Mouse (Mus musculus): ENCODE measurements around the gene Sipa1l1. TPM values are rescaled to one million over a fixed set of nuclear protein-coding genes. Genes with fewer than 3 reads are reported as not detected.

The Sipa1l1 gene
- total RNA-seq, 2 experiments from 2014 or later, result 6.6 to 7.3 TPM

DNA sequence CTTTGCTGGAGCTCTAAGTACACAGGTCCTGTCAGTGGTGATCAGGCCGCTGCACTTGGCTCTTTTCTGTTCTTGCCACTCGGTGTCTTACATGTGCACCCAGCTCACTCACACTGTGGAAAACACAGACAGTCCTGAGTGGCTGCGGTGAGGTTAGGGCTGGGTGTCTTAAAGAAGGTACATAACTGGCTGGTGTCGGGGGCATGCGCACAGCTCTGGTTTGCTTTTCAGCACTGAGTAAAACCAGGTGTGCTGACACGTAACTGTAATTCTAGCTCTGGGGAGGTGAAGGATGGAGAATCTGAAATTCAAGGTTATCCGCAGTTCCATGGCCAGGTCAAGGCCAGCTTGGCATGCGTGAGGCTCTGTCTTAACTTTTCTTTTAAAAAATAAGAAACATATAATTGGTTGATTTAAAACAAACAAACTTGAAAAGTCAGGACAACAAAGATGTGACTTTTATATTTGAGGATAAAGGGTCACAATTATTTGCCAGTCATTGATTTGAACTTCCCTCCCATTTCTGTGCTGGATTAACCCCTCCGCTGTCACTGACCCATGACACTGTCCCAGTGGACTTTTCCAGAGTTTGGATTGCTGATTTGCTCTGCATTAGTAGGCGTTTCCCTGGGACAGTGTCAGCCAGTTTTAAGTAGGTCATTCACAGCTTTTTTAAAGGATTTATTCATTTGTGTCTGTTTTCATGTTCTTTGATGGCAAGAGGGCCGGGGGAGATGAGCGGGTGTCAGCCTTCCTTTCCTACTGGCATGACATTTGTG is 163.9 kb downstream of the Sipa1l1 start:
- DNase-seq (ENCODE audit: low spot score), result no peak

GRCm38 (mm10) chr12:82333999-82334398 is 164.9 kb downstream of the Sipa1l1 start:
- DNase-seq (ENCODE audit: low spot score), result no peak

DNA sequence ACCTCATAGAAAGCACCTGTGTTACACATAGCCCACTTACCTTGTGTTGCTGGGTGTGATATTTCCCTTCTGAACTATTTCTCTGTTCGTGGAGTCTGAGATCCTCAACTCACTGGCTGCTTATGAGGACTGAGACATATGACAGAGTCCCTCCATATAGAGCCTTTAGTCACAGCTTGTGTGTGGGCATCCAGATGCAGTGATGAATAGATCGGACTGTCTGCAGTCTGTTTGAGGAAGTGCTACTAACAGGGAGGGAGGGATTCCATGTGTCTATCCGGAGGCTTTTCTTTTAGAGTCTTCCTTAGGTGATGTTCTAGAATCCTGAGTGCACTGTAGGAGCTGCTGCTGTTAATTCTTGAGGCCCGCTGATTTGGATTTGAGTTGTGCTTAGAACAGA is 165.4 kb downstream of the Sipa1l1 start:
- no peak for DNase-seq (ENCODE audit: low spot score)

DNA sequence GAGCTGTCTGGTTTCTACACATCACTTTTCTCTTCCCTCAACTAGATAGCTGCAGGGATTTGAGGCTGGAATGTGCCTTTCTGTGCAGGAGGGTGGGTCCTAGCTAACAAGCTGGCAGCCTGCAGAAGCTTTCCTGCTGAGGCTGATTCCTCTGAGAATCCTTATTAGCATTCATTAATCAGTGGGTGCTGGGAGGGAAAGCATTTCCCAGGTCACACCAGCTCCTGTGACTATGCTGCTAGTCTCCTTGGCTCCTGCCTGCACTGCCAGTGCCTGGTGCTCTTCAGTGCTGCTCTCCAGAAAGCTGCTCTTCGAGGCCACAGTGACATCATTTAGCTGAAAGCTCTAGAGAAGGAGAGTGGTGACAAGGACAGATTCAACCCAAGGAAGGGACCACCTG is 166.0 kb downstream of the Sipa1l1 start:
- DNase-seq (ENCODE audit: low spot score), result no peak

DNA sequence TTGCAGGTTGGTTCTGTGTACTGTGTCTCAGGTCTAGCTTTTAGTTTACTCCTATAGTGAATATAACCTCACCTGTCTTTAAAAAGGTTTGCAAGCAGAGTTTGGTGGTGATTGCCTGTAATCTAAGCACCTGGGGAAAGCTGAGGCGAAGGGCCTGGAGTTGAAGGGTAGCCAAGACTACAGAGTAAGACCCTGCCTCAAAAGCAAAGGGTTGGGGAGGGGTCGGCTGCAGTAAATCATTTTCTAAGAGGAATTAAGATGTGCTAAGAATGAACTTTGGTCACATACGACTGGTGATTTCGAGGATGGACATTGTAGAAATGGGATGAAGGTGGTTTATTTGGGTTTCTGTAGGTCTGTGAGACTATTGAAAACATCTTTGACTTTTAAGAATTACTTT is 169.4 kb downstream of the Sipa1l1 start:
- DNase-seq (ENCODE audit: low spot score), result no peak

- no peak for DNase-seq (ENCODE audit: low spot score)
Observed at GRCm38 (mm10) chr12:82339221-82339861, 170.2 kb downstream of the Sipa1l1 start.

DNA sequence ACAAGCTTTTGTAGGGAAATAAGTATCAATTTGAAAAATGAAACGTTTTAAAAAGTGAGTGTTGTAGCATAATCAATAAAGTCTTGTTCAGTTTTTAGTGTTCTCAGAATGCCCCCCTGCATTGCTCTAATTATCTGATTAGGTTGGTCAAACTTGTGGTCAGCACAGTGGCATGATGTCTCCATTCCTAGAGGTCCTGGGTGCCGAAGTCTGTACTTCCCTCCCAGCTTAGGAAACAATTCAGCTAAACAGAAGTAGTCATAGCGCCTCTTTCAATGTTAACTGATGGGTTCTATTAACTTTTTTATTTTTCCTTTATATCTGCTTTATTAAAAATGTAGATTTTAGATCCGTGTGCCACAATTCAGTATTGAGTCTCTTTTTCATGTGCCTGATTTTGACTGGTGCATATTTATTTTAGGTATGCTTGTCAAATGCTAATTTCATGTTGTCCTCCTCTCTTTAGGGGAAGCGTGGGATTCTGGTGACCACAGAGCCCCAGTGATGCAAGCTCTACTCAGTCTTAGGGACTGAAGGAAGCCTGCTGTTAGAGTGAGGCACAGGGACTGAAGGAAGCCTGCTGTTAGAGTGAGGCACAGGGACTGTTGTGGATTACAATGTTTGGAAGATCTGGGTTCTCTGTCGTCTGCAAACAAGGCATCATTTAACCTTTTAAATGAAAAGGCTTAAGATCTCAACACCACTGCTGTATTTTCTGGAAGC is 171.2 kb downstream of the Sipa1l1 start:
- no peak for DNase-seq (ENCODE audit: low spot score)

DNA sequence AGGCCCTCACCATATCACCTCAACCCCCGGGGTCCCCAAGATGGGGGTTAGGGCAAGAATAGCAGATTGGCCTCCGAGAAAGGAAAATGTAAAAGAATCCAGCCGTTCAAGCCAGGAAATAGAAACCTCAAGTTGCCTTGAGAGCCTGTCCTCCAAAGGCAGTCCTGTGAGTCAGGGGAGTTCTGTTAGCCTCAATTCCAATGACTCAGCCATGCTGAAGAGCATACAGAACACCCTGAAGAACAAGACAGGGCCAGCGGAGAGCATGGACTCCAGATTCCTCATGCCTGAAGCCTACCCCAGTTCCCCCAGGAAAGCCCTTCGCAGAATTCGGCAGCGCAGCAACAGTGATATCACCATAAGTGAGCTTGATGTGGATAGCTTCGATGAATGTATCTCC is 172.1 kb downstream of the Sipa1l1 start:
- no peak for DNase-seq (ENCODE audit: low spot score)

- no peak for DNase-seq (ENCODE audit: low spot score)
Observed at GRCm38 (mm10) chr12:82341696-82342095, 172.6 kb downstream of the Sipa1l1 start.

DNA sequence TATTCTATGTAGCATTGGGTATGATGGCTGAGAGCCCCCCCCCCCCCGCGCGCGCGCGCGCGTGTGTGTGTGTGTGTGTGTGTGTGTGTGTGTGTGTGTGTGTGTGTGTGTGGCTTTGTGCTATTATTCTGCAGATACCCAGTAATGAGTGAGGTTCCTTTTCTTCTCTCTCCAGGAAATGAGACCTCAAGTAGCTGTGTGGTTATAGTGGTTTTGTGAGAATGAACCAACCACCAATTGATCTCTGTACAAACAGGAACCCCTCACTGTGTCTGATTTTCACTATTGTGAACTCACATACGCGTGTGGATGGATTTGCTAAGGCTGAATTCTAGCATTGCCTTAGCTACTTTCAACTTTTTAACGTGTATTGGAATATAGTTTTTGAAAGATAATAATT is 181.0 kb downstream of the Sipa1l1 start:
- no peak for DNase-seq (ENCODE audit: low spot score)

- no peak for DNase-seq (ENCODE audit: low spot score)
Observed at GRCm38 (mm10) chr12:82350891-82351290, 181.8 kb downstream of the Sipa1l1 start.

GRCm38 (mm10) chr12:82353660-82354059 is 184.5 kb downstream of the Sipa1l1 start:
- DNase-seq (ENCODE audit: low spot score), result no peak

DNA sequence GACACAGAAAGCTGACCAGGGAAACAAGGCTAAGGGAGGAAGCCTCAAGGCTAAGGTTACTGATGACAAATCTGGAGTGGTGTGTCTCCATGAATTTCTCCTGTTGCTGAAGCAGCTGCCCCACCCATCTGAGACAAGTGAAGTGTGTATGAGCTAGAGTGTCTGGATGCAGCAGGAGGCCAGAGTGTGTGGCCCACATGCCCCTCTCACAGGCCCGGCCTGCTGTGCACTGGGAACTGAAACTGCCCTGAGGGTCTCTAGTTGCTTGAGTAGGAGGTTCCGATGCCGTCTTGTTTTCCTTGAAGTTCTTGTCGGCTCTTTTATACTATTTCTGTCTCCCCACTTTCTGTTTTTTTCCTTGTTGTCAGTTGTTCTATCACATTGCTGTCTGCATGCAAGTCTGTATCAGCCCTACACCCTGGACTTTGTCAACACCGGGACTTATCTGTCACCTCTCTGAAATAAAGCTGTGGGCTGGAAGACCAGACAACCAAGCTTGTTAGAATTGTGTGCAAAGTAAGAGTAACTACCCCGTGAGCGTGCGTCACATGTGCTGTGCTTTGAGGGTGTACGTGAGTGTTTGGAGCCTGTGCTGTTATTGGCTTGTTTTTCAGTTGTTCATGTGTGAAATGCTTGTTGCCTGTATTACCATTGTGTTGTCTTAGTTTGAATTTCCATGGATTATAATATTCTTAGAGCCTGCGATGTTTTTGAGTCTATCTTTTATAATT is 186.5 kb downstream of the Sipa1l1 start:
- DNase-seq (ENCODE audit: low spot score), result no peak

DNA sequence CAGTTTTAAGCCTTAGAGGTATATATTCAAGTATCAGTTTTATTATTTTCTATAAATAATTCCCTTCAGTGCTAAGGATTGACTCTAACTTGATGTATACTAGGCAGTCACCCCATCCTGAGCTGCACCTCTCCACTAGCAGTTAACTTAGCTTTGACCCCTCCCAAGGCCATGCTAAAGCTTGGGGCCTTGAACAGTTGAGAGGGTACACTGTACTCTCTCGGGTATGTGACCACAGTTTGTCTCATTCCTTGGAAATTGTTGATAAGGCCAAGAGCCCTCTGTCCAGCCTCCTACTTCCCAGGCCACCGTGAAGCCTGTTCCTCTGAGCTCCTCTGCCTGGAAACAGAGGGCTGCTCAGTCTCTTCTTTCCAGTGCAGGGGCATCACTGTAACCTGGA is 187.4 kb downstream of the Sipa1l1 start:
- DNase-seq (ENCODE audit: low spot score), result no peak

DNA sequence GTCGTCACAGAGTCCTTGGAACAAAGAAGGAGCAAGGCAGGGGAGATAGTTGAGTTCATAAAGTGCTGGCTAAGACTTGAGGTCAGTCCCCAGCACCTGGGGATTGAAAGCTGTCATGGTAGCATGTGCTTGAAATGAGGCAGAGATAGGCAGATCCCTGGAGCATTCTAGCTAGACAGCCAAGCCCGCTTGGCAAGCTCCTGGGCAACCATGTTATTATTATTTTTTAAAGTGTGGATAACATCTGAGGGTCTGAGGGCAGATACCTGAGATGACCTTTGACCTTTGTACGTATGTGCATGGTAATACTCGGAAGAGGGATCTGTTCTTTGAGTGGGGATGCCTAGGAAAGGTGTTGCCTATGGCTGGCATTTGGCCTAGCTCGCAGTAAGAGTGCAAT is 188.3 kb downstream of the Sipa1l1 start:
- no peak for DNase-seq (ENCODE audit: low spot score)

DNA sequence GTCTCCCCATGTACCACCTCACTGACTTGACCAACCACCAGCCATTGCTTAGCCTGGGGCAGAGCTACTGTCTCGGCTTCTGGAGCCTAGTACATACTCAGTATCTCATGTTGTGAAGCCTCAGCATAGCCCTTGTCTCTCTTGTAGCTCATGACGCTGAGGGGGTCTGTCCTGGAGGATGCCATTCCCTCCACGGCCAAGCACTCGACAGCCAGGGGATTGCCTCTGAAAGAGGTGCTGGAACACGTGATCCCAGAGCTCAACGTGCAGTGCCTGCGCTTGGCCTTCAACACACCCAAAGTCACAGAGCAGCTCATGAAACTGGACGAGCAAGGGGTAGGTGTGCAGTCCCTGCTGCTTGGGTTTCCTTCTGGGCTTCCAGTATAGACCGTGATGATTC is 193.7 kb downstream of the Sipa1l1 start:
- DNase-seq (ENCODE audit: low spot score), result no peak

DNA sequence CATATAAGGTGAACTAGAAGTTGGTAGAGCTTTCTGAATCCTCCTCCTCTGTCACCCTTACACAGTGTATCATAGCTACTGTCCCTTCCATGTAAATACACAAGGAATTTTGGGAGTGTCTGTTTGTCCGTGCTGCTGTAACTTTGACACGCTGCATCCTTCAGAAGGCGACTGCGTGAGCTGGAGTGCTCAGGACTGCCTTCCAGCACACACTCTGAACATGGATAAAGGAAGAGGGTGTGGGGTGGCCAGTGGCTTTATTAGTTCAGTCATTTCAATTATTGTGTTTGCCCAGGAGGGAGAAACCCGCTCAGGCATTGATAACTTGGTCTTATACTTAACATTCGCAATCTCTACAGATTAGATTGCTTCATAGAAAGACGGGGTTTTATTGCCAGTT is 195.1 kb downstream of the Sipa1l1 start:
- no peak for DNase-seq (ENCODE audit: low spot score)

DNA sequence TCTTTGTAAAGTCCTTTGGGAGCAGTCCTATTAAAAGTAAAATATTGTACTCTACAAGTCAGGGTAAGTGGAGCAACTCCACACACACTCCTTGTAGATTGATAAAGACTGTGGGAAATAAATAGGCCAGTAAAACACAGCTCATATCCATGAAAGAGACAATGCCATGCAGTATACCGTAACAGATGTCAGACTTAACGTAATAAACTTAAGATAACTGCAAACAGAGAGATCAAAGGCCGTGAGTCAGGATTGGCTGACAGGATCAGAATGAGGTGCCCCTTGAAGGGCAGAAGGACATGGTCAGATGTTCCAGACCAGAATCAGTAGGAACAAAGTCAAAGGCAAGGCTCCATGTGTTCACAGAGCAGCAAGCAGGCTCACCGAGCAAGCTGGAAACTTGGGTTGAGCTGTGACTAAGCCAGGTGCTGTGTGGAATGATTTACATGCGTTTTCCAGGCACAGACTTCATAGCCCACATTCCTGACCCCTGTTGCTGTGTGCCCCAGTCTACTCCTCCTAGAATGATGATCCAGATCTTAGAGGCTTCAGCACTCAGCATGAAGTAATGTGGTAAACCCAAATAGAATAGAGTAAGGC is 196.3 kb downstream of the Sipa1l1 start:
- DNase-seq (ENCODE audit: low spot score), result no peak

GRCm38 (mm10) chr12:82366754-82367153 is 197.6 kb downstream of the Sipa1l1 start:
- DNase-seq (ENCODE audit: low spot score), result no peak

- no peak for DNase-seq (ENCODE audit: low spot score)
Observed at GRCm38 (mm10) chr12:82367345-82367744, 198.2 kb downstream of the Sipa1l1 start.

GRCm38 (mm10) chr12:82367986-82368385 is 198.9 kb downstream of the Sipa1l1 start:
- DNase-seq (ENCODE audit: low spot score), result no peak
